Mouse (Mus musculus) regulatory T cell (primary cell): Measurements from ENCODE around the gene Smim6.

Source experiments
- in situ Hi-C: fragments of 300-600 bp; cut with MboI, MseI; formaldehyde crosslinking; loops from one replicate; pipeline ENCODE4 v1.15.1; 2025; ENCODE audit warnings: high pct_unique_total_duplicates

Smim6 gene

GRCm38 (mm10) chr11:115911632-115912376 lies at the start of gene Smim6:
Gene Smim6 (plus strand): TSS chr11:115912017.
- in situ Hi-C loops: no loop called here

GRCm38 (mm10) chr11:115863895-115864294 lies 47.9 kb upstream of the Smim6 start:
- in situ Hi-C loops: no loop called here

- in situ Hi-C loops: no loop called here
Measured at GRCm38 (mm10) chr11:115869393-115869792, 42.4 kb upstream of the Smim6 start.

GRCm38 (mm10) chr11:115872437-115872836 lies 39.4 kb upstream of the Smim6 start:
- in situ Hi-C loops: no loop called here

- in situ Hi-C loops: no loop called here
Measured at GRCm38 (mm10) chr11:115875935-115876334, 35.9 kb upstream of the Smim6 start.

GRCm38 (mm10) chr11:115876438-115876837 lies 35.4 kb upstream of the Smim6 start:
- in situ Hi-C loops: no loop called here

- in situ Hi-C loops: no loop called here
Measured at GRCm38 (mm10) chr11:115877174-115877755, 34.6 kb upstream of the Smim6 start.

GRCm38 (mm10) chr11:115878071-115878470 lies 33.7 kb upstream of the Smim6 start:
- in situ Hi-C loops: no loop called here

GRCm38 (mm10) chr11:115881002-115881401 lies 30.8 kb upstream of the Smim6 start:
- in situ Hi-C loops: no loop called here

- in situ Hi-C loops: no loop called here
Measured at GRCm38 (mm10) chr11:115883251-115883650, 28.6 kb upstream of the Smim6 start.

GRCm38 (mm10) chr11:115884361-115884760 lies 27.5 kb upstream of the Smim6 start:
- in situ Hi-C loops: no loop called here

- in situ Hi-C loops: no loop called here
Measured at GRCm38 (mm10) chr11:115885281-115885680, 26.5 kb upstream of the Smim6 start.

- in situ Hi-C loops: no loop called here
Measured at GRCm38 (mm10) chr11:115886446-115886845, 25.4 kb upstream of the Smim6 start.

- in situ Hi-C loops: no loop called here
Measured at GRCm38 (mm10) chr11:115888020-115888419, 23.8 kb upstream of the Smim6 start.

GRCm38 (mm10) chr11:115889159-115889558 lies 22.7 kb upstream of the Smim6 start:
- in situ Hi-C loops: no loop called here

- in situ Hi-C loops: no loop called here
Measured at GRCm38 (mm10) chr11:115892213-115892612, 19.6 kb upstream of the Smim6 start.

- in situ Hi-C loops: no loop called here
Measured at GRCm38 (mm10) chr11:115893071-115893470, 18.7 kb upstream of the Smim6 start.

GRCm38 (mm10) chr11:115894755-115895520 lies 16.9 kb upstream of the Smim6 start:
- in situ Hi-C loops: no loop called here

GRCm38 (mm10) chr11:115898446-115898845 lies 13.4 kb upstream of the Smim6 start:
- in situ Hi-C loops: no loop called here

GRCm38 (mm10) chr11:115898886-115899285 lies 12.9 kb upstream of the Smim6 start:
- in situ Hi-C loops: no loop called here

- in situ Hi-C loops: no loop called here
Measured at GRCm38 (mm10) chr11:115899486-115900266, 12.1 kb upstream of the Smim6 start, which contains the start of gene Smim5. Gene Smim5 (plus strand): TSS chr11:115899966.
